Mouse (Mus musculus) thymus, postnatal 25 days (tissue): Measurements from ENCODE around the gene Plcl2.
"Not testable (repeated sequence)": the region's sequence is repeated elsewhere in the genome, so short reads cannot be mapped to it uniquely, and the experiment has no call there.

ENCODE experiments used
- DNase-seq: peaks from one replicate; pipeline ENCODE4 v3.0.0; 2022

Plcl2 gene

GRCm38 (mm10) chr17:50677978-50678712, 168.9 kb downstream of the Plcl2 start:
- DNase-seq = peak; percentile 14

GRCm38 (mm10) chr17:50678748-50679147, 169.5 kb downstream of the Plcl2 start:
- DNase-seq = no peak

- DNase-seq = no peak
Measured at GRCm38 (mm10) chr17:50679613-50680534, 170.7 kb downstream of the Plcl2 start.

- DNase-seq = no peak
Measured at GRCm38 (mm10) chr17:50682696-50683095, 173.5 kb downstream of the Plcl2 start.

GRCm38 (mm10) chr17:50684960-50685645, 175.9 kb downstream of the Plcl2 start:
- no peak for DNase-seq

GRCm38 (mm10) chr17:50687670-50688069, 178.5 kb downstream of the Plcl2 start:
- no peak for DNase-seq

GRCm38 (mm10) chr17:50688135-50688534, 178.9 kb downstream of the Plcl2 start:
- no peak for DNase-seq

GRCm38 (mm10) chr17:50698410-50698809, 189.2 kb downstream of the Plcl2 start:
- DNase-seq = not testable (repeated sequence)

GRCm38 (mm10) chr17:50710497-50711222, 201.5 kb downstream of the Plcl2 start:
- DNase-seq = no peak

- DNase-seq = no peak
Measured at GRCm38 (mm10) chr17:50717586-50717985, 208.4 kb downstream of the Plcl2 start.

GRCm38 (mm10) chr17:50724376-50724775, 215.2 kb downstream of the Plcl2 start:
- no peak for DNase-seq

GRCm38 (mm10) chr17:50726265-50726664, 217.1 kb downstream of the Plcl2 start:
- DNase-seq = no peak

GRCm38 (mm10) chr17:50729031-50729430, 219.8 kb downstream of the Plcl2 start:
- DNase-seq = no peak

GRCm38 (mm10) chr17:50729577-50729976, 220.4 kb downstream of the Plcl2 start:
- DNase-seq = no peak

GRCm38 (mm10) chr17:50730896-50731295, 221.7 kb downstream of the Plcl2 start:
- DNase-seq = no peak

- DNase-seq = peak; percentile 61
Measured at GRCm38 (mm10) chr17:50731876-50732275, 222.7 kb downstream of the Plcl2 start.

GRCm38 (mm10) chr17:50733390-50733789, 224.2 kb downstream of the Plcl2 start:
- no peak for DNase-seq

- no peak for DNase-seq
Measured at GRCm38 (mm10) chr17:50734781-50735180, 225.6 kb downstream of the Plcl2 start.

GRCm38 (mm10) chr17:50735382-50735954, 226.3 kb downstream of the Plcl2 start:
- no peak for DNase-seq

- no peak for DNase-seq
Measured at GRCm38 (mm10) chr17:50735955-50736533, 226.8 kb downstream of the Plcl2 start.

- no peak for DNase-seq
Measured at GRCm38 (mm10) chr17:50737068-50737467, 227.9 kb downstream of the Plcl2 start.
